Mouse (Mus musculus) layer of hippocampus, postnatal 14 days (tissue): ENCODE data around the gene Mtrf1. TPM values are rescaled to one million over a fixed set of nuclear protein-coding genes. Genes with fewer than 3 reads are reported as not detected.
"Not testable (repeated sequence)": the region's sequence is repeated elsewhere in the genome, so short reads cannot be mapped to it uniquely, and the experiment has no call there.

Source experiments
- DNase-seq, 2 experiments: peaks; one replicate each; pipeline ENCODE4 v3.0.0; 2021 to 2022; ENCODE audit warnings: low spot score in 2 of 2, mixed read lengths in 1 of 2
- total RNA-seq, 2 experiments: library from RNA; stranded (reverse); gene quantifications; 2 replicates each; pipeline ENCODE4 v1.2.3; 2021

Gene Mtrf1
- total RNA-seq, 2 experiments from 2014 or later, result 4.8 to 5.7 TPM

DNA sequence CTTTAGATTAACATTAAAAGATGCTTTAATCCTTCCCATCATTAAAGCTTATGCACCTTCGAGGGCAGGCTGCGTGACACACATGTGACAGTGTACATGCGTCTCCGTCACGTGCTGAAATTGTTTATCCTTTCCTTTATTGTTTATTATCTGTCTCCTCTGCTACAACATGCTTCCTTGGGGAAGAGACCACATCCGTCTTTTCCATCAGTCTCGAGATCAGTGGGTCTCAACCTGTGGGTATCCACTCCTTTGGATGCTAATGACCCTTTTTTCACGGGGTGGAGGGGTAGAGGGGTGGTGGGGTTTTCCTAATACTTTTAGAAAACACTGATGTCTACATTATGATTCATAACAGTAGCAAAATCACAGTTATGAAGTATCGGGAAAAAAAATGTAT lies 47.0 kb downstream of the Mtrf1 start:
- no peak for DNase-seq

DNA sequence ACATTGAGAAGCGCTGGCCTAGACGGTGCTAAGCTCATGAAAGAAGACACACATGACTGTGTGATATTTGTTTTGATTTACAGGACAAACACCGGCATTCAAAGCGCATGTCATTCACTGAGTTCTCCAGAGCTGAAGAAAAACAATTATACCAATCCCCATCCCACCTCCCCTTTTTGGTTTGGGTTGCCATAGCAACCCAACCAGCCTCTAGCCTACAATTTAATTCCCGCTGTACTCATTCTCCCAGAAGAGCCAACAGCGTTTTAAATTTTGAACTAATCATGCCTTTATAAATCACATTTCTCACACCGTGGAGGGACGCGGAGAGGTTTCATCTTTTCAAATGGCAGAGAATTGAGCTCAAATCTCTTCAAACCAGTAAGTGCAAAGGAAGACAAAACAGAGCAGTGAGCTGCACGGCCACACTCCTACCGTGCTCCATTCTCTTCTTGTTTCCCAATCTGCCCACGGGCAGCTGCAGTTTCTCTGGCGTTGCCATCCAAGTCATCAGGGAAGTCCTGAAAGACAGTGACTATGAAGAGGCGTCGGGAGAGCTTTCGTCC lies 47.6 kb downstream of the Mtrf1 start:
- peak; percentile 49 to 62 for DNase-seq

DNA sequence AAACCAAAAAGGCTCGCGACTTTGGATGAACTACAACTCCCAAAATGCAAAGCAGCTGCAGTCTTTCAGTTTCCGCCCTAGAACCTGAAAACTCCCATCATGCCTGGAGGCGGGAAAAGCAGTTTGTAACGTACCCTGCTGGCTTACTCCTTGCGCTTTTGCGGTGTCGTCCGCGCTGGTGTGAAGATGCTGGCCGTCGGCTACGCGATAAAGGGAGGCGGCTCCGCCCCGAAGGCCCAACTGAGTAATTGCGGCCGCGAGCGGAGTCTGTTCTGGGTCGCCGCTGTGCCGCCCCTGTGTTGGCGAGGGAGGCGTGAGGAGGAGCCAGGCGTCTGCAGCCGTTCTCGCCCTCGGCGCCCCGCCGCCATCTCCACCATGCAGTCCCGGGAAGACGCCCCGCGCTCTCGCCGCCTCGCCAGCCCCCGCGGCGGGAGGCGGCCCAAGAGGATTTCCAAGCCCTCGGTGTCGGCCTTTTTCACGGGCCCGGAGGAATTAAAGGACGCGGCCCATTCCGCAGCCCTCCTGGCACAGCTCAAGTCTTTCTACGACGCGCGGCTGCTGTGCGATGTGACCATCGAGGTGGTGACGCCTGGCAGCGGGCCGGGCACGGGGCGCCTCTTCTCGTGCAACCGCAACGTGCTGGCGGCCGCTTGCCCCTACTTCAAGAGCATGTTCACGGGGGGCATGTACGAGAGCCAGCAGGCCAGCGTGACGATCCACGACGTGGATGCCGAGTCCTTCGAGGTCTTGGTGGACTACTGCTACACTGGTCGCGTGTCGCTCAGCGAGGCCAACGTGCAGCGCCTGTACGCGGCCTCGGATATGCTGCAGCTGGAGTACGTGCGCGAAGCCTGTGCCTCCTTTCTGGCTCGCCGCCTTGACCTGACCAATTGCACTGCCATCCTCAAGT lies 54.4 kb downstream of the Mtrf1 start, which contains the start of gene Kbtbd6:
Gene Kbtbd6, plus strand, starts transcription at position 155 of the 910 bp plus-strand sequence.
- peak; percentile 68 to 87 for DNase-seq

DNA sequence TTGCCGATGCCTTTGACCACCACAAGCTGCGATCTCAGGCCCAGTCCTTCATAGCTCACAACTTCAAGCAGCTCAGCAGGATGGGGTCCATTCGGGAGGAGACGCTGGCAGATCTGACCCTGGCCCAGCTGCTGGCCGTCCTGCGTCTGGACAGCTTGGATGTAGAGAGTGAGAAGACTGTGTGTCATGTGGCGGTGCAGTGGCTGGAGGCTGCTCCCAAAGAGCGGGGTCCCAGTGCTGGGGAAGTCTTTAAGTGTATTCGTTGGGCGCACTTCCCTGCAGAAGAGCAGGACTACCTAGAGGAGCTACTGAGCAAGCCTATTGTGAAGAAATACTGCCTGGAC lies 55.0 kb downstream of the Mtrf1 start:
- not testable (repeated sequence) for DNase-seq

DNA sequence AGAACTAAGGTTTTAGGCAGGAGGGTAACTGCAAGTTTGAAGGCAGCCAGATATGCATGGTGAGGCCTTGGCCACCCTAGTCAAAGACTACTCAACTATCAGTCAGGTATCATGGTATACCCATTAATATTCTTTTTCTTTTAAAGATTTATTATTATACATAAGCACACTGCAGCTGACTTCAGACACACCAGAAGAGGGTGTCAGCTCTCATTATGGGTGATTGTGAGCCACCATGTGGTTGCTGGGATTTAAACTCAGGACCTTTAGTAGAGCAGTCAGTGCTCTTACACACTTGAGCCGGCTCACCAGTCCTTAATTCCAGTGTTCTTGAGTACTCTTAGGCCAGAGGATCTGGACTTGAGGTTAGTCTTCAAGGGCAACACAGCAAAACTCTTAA lies 62.8 kb downstream of the Mtrf1 start:
- DNase-seq, result no peak

DNA sequence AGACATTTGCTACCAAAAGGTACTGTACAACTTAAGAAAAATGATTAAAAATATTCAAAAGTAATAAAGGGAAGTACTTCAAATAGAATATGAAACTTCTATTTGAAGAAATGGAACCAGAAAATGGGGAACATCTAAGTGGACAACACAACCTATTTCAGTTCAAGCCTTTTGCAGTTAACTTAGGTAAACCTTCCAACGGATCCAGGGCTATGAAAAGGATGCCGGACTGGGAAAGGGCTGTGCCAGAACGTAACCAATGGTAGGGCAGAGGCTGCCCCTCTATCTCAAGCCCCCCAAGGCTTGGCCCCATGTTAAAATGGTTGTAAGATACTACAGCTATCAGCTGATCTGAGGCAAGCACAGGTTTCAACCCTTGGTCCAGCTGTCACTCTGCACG lies 63.4 kb downstream of the Mtrf1 start:
- DNase-seq, result no peak

DNA sequence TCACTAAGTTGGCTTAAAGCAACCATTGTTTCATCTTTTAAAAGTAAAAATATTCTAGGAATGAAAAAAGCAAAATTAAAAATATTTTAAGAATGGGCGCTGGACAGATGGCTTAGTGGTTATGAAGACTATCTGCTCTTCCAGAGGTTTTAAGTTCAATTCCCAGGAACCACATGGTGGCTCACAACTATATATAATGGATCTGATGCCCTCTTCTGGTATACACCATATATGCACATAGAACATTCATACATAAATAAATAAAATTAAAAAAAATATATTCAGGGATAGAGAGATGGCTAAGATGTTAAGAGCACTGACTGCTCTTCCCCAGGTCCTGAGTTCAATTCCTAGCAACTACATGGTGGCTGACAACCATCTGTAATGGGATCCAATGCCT lies 68.1 kb downstream of the Mtrf1 start:
- DNase-seq, result no peak

DNA sequence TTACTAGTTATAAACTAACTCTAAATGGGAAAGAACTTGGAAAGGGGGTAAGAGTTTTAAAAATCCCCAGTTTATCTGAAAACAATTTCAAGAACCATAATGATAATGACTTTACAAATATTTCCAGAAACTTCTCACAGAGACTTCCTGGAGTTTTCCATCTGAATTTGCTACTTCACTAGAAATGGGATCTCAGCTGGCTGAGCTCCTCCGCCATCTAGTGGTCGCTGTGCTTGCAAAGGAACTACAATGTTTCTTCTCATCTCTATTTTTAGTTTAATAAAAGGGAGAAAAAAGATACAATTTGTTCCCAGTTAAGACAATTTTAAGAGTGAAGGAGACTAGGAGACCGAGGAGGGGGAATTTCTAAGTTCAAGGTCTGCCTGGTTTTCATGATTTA lies 70.0 kb downstream of the Mtrf1 start:
- peak; percentile 42 to 63 for DNase-seq

Other genes with a start within 250 kb of the Mtrf1 start
- gene Zfp957, start 150.4 kb upstream of the Mtrf1 start, total RNA-seq, result not detected
- gene Rgcc, start 96.1 kb upstream of the Mtrf1 start, total RNA-seq, result 10 to 100 TPM; 38.5 to 49.0 TPM
- gene Naa16, start 7.0 kb upstream of the Mtrf1 start, total RNA-seq, result 10 to 100 TPM; 10.1 to 11.9 TPM
- gene Kbtbd7, start 28.7 kb downstream of the Mtrf1 start, total RNA-seq, result 10 to 100 TPM; 38.0 to 40.3 TPM
- gene Kbtbd6, start 54.1 kb downstream of the Mtrf1 start, total RNA-seq, result 1 to 10 TPM in 1 of 2 experiments, under 1 TPM in 1; 0.86 to 1.5 TPM
- 1 to 10 TPM; 6.0 to 6.3 TPM for gene Elf1, start 83.4 kb downstream of the Mtrf1 start, total RNA-seq
- 10 to 100 TPM; 44.0 to 47.7 TPM for gene Wbp4, start 83.7 kb downstream of the Mtrf1 start, total RNA-seq
- 10 to 100 TPM; 87.2 to 89.7 TPM for gene Sugt1, start 189.9 kb downstream of the Mtrf1 start, total RNA-seq